8 mouse cellular contexts compared by ENCODE assay signal in the genomic region with DNA sequence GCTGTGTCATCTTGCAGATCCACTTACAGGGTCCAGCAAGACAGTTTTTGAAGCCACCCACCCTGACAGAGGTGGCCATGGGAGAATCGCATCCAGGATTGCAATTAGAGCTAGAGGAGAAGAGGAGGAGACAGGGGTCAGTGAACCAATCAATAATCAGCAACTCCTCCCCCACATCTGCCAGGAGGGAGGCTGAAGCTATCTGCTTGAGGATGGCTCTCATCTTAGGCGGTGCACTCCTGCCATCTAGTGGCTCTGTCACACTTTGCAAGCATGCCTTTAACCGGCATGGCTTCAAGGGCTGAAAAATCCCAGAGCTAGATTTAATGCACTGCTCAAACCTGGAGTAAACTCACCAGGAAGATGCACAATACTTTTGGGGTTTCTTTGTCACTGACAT.
A peak's percentile ranks its signal among the peaks of the same experiment; 100 is the strongest.
DNase-seq lines count a peak whose midpoint lies in the region; ATAC-seq and TF ChIP-seq lines count a peak whose summit lies in the region.

No protein-coding gene starts in this region.

- H3K9me3 ChIP-seq in hindbrain, embryonic 15.5 days: no peaks in the 10 kb centered on the region

- no peak overlapping the region for H3K27ac ChIP-seq in cerebellum, adult 2 months (ENCODE audit: insufficient read depth, low read length)
- H3K27ac ChIP-seq in hindbrain, embryonic 15.5 days (replicated peaks): no peak overlapping the region

- ATAC-seq in hindbrain, embryonic 15.5 days (ENCODE audit: low FRiP score, low read depth): peak; percentile 92

- peak; percentile 67 for DNase-seq in Muller cell, postnatal 12 days (ENCODE audit: inconsistent ontology term)
- DNase-seq in cerebellum, adult 2 months: peak; percentile 83 to 90
- DNase-seq in frontal cortex, adult 2 months (ENCODE audit: extremely low spot score in 1 of 2, low spot score in 1 of 2): peak; percentile 64 to 93
- peak; percentile 75 to 90 for DNase-seq in layer of hippocampus, postnatal 25 days (ENCODE audit: extremely low spot score in 1 of 2, low spot score in 1 of 2)
- DNase-seq in lung, postnatal 4 days: peak; percentile 73 to 82
- peak; percentile 90 to 92 for DNase-seq in right cerebral cortex, postnatal 10 days (ENCODE audit: low spot score in 2 of 2)
- DNase-seq in yolk sac, embryonic 10.5 days (ENCODE audit: low spot score): peak; percentile 57

- no peaks in the 10 kb centered on the region for H3K27me3 ChIP-seq in cerebellum, adult 2 months (ENCODE audit: control insufficient read depth, insufficient read depth, low read length)
- no peaks in the 10 kb centered on the region for H3K27me3 ChIP-seq in hindbrain, embryonic 15.5 days

- H3K4me1 ChIP-seq in cerebellum, adult 2 months (ENCODE audit: control insufficient read depth, insufficient read depth, low read length): no peaks in the 10 kb centered on the region
- peaks cover 7% of the 10 kb centered on the region for H3K4me1 ChIP-seq in hindbrain, embryonic 15.5 days (replicated peaks)

- no peak overlapping the region for H3K9ac ChIP-seq in hindbrain, embryonic 15.5 days

- 0% methylated on average over 3 of the region's 3 CpGs for WGBS in cerebellum, adult 2 months
- 0% methylated on average over 3 of the region's 3 CpGs for WGBS in hindbrain, embryonic 15.5 days

- no peak overlapping the region for H3K4me3 ChIP-seq in cerebellum, adult 2 months (replicated peaks; ENCODE audit: insufficient read depth, low read depth, low read length)
- no peak overlapping the region for H3K4me3 ChIP-seq in hindbrain, embryonic 15.5 days

- H3K4me2 ChIP-seq in hindbrain, embryonic 15.5 days: no peak overlapping the region

- peak; percentile 99 for TF ChIP-seq CTCF in cerebellum, adult 2 months (IDR thresholded peaks at IDR 0.05; ENCODE audit: borderline replicate concordance, insufficient read depth, low read depth, low read length)

- no peak for TF ChIP-seq POLR2A in cerebellum, adult 2 months (IDR thresholded peaks at IDR 0.05; ENCODE audit: borderline replicate concordance, insufficient read depth, low read length)

- H3K36me3 ChIP-seq in hindbrain, embryonic 15.5 days: no peaks in the 10 kb centered on the region
